Mouse (Mus musculus) myocyte (in vitro differentiated cells): ENCODE measurements around the gene Ulk4. TPM values are rescaled to one million over a fixed set of nuclear protein-coding genes. Genes with fewer than 3 reads are reported as not detected.

Source experiments
- H3K27me3 ChIP-seq: one replicate; pipeline ENCODE4 v1.6.1; 2011; ENCODE audit not compliant: control insufficient read depth, insufficient read depth, insufficient read length
- H3K36me3 ChIP-seq: one replicate; pipeline ENCODE4 v1.6.1; 2011; ENCODE audit not compliant: control insufficient read depth, insufficient read depth
- H3K4me2 ChIP-seq: one replicate; pipeline ENCODE4 v1.6.1; 2011; ENCODE audit warnings: low read depth, control low read depth
- H3K4me3 ChIP-seq: one replicate; pipeline ENCODE4 v1.5.1; 2011; ENCODE audit warnings: mild to moderate bottlenecking, control low read depth, moderate library complexity
- H3K79me2 ChIP-seq: one replicate; pipeline ENCODE4 v1.6.1; 2011; ENCODE audit not compliant: control insufficient read depth, insufficient read depth
- H3ac ChIP-seq: one replicate; pipeline ENCODE4 v1.6.1; 2011; ENCODE audit not compliant: control insufficient read depth, insufficient read length
- CEBPB ChIP-seq: IDR thresholded peaks from 2 replicates; pipeline ENCODE4 v1.6.1; 2011; ENCODE audit warnings: mild to moderate bottlenecking, moderate library complexity; ENCODE audit not compliant: poor library complexity, insufficient read depth, severe bottlenecking
- E2F4 ChIP-seq: IDR thresholded peaks from one replicate; pipeline ENCODE4 v1.6.1; 2011; ENCODE audit warnings: mild to moderate bottlenecking, control low read depth, moderate library complexity; ENCODE audit not compliant: insufficient read depth
- MAX ChIP-seq: IDR thresholded peaks from one replicate; pipeline ENCODE4 v1.6.1; 2011; ENCODE audit warnings: low read depth, mild to moderate bottlenecking, control low read depth
- MYOD1 ChIP-seq, 3 experiments: IDR thresholded peaks; one replicate each; pipeline ENCODE4 v1.6.1; 2011; ENCODE audit warnings: control low read depth in 2 of 3, low read depth in 2 of 3, mild to moderate bottlenecking in 2 of 3, moderate library complexity in 1 of 3; ENCODE audit not compliant: insufficient read length in 2 of 3, control insufficient read depth in 1 of 3
- MYOG ChIP-seq, 3 experiments: IDR thresholded peaks; one replicate each; pipeline ENCODE4 v1.6.1; 2011; ENCODE audit warnings: control low read depth in 2 of 3, low read depth in 2 of 3, mild to moderate bottlenecking in 2 of 3; ENCODE audit not compliant: insufficient read length in 2 of 3, control insufficient read depth in 1 of 3, insufficient read depth in 1 of 3
- POLR2A ChIP-seq: IDR thresholded peaks from one replicate; pipeline ENCODE4 v1.6.1; 2011; ENCODE audit warnings: low read depth, mild to moderate bottlenecking, control low read depth, moderate library complexity; ENCODE audit not compliant: insufficient read length
- POLR2AphosphoS2 ChIP-seq: IDR thresholded peaks from one replicate; pipeline ENCODE4 v1.6.1; 2011; ENCODE audit warnings: low read depth, control low read depth; ENCODE audit not compliant: insufficient read length
- REST ChIP-seq: IDR thresholded peaks from one replicate; pipeline ENCODE4 v1.6.1; 2011; ENCODE audit warnings: mild to moderate bottlenecking, control low read depth, moderate library complexity; ENCODE audit not compliant: insufficient read depth, insufficient read length
- SRF ChIP-seq: IDR thresholded peaks from one replicate; pipeline ENCODE4 v1.6.1; 2011; ENCODE audit warnings: low read depth; ENCODE audit not compliant: control insufficient read depth, insufficient read length
- TCF12 ChIP-seq: IDR thresholded peaks from one replicate; pipeline ENCODE4 v1.6.1; 2011; ENCODE audit warnings: mild to moderate bottlenecking, control low read depth; ENCODE audit not compliant: poor library complexity, insufficient read depth, severe bottlenecking
- TCF3 ChIP-seq: IDR thresholded peaks from one replicate; pipeline ENCODE4 v1.6.1; 2011; ENCODE audit warnings: low read depth, control low read depth; ENCODE audit not compliant: insufficient read length
- USF1 ChIP-seq: IDR thresholded peaks from one replicate; pipeline ENCODE4 v1.6.1; 2011; ENCODE audit warnings: low read depth, mild to moderate bottlenecking, control low read depth, moderate library complexity
- polyA plus RNA-seq: library from polyadenylated mRNA; unstranded; fragments of >200 nt; fragmentation: generic; extraction: Trizol; gene quantifications from one replicate; pipeline ENCODE4 v1.2.1, GENCODE M21; 2012; ENCODE audit warnings: missing spikeins

Gene Ulk4
- 0.85 TPM for polyA plus RNA-seq

DNA sequence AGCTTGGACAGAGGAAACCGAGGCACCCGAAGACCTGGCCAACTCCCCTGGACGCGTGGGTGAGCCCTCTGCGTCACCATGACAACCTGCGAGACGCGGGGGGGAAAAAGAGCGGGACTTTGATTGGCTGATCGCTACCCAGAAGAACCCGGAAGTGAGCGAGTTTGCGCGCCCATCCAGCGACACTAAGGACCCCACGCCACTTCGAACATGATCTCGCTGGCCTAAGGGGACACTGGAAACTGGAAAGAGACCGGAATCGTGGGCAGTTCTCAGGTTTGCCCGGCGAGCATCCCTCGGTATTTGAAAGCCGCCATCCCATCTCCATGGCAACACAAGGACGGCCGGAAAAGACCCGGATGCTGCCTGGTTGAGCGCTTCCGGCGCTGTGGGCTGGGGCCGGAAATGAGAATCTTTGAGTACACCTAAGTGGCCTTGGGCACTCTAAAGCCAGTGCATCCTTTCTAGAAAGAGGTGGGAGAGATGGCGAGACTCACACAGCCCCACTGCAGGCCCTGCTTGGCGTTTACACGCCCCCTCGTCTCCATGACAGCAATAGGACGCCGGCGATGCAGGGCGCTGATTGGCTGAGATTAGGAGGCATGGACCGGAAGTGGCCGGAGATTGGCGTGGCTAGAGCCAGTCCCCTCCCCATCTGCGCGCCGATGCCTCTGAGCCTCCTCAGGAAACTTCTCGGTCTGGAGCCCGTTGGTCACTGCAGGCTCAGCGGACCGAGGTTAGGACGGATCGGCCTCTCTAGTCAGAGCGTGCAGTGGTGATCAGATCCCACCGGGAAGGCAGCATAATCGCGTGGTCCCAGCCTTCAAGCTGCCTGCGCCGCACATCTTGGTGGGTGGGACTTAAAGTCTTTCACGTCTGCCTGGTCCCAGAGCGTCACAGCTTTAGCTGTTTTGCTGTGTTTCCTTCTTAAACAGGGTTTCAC is at the start of gene Ulk4:
TSS of gene Ulk4 (minus strand) at position 80 of the 943 bp plus-strand sequence.
- TF ChIP-seq MAX (no peak), TCF3 (no peak), CEBPB (no peak), REST (no peak), MYOD1 (IDR thresholded peaks at IDR 0.05; ENCODE audit: control insufficient read depth in 1 of 3, insufficient read length in 2 of 3, low read depth in 2 of 3) (no peak), SRF (peak; percentile 30), MYOG (IDR thresholded peaks at IDR 0.05; ENCODE audit: control insufficient read depth in 1 of 3, insufficient read depth in 1 of 3, insufficient read length in 2 of 3, low read depth in 2 of 3) (no peak), TCF12 (no peak), E2F4 (no peak), POLR2A (peak; percentile 69), USF1 (no peak), POLR2AphosphoS2 (peak; percentile 97)
- peak within 1 kb of the TSS; percentile 17 for H3ac ChIP-seq
- no peaks in the 10 kb centered on the region for H3K79me2 ChIP-seq
- H3K4me3 ChIP-seq: peak within 1 kb of the TSS; percentile 41
- H3K27me3 ChIP-seq: no peaks in the 10 kb centered on the region
- no peaks in the 10 kb centered on the region for H3K36me3 ChIP-seq
- H3K4me2 ChIP-seq: peak within 1 kb of the TSS; percentile 73

DNA sequence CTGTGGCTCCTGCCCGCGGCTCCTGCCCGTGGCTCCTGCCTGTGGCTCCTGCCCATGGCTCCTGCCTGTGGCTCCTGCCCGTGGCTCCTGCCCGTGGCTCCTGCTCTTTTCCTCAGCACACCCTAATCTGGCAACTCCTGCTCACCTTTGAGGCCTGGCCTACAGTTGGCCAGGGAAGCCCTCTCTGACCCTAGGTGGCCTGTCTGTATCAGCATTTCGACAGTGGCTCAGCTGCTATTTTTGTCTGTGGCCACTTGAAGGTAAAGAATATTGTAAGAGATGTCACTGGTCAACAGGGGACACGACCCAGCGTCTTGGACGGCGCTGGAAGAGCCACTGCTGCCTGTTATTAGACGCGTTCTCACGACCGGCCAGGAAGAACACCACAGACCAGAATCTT is 45.0 kb upstream of the Ulk4 start:
- TF ChIP-seq REST (no peak), TCF12 (no peak), E2F4 (no peak), USF1 (no peak), MYOD1 (IDR thresholded peaks at IDR 0.05; ENCODE audit: control insufficient read depth in 1 of 3, insufficient read length in 2 of 3, low read depth in 2 of 3) (no peak)
- H3ac ChIP-seq: no peak overlapping the region
- H3K36me3 ChIP-seq: peaks cover 7% of the 10 kb centered on the region
- no peak overlapping the region for H3K4me3 ChIP-seq
- H3K4me2 ChIP-seq: no peak overlapping the region
- H3K27me3 ChIP-seq: no peaks in the 10 kb centered on the region
- H3K79me2 ChIP-seq: peaks cover 31% of the 10 kb centered on the region

DNA sequence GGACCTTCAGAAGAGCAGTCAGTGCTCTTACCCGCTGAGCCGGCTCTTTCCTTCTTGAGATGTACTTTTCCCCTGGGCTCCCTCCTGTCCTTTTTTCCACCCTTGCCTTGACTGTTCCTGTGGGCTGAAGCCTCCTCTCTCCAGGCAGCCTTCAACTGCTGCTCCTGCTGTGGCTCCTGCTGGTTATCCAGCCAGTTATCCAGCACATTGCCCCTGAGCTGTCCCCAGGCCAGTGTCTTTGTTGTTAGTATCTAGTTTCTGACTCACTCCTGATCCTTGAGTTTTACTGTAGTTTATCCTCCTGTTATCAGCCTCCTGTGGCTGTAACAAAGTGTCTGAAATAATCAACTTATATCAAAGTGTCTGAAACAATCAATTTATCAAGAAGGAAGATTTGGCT is 44.1 kb upstream of the Ulk4 start:
- no peak for TF ChIP-seq POLR2A
- no peak for TF ChIP-seq USF1
- no peak for TF ChIP-seq MYOD1 (IDR thresholded peaks at IDR 0.05; ENCODE audit: control insufficient read depth in 1 of 3, insufficient read length in 2 of 3, low read depth in 2 of 3)
- no peak for TF ChIP-seq E2F4
- TF ChIP-seq MYOG (IDR thresholded peaks at IDR 0.05; ENCODE audit: control insufficient read depth in 1 of 3, insufficient read depth in 1 of 3, insufficient read length in 2 of 3, low read depth in 2 of 3): no peak
- TF ChIP-seq TCF3: no peak
- TF ChIP-seq CEBPB: no peak
- TF ChIP-seq MAX: no peak
- TF ChIP-seq SRF: no peak
- H3K4me3 ChIP-seq: no peak overlapping the region

DNA sequence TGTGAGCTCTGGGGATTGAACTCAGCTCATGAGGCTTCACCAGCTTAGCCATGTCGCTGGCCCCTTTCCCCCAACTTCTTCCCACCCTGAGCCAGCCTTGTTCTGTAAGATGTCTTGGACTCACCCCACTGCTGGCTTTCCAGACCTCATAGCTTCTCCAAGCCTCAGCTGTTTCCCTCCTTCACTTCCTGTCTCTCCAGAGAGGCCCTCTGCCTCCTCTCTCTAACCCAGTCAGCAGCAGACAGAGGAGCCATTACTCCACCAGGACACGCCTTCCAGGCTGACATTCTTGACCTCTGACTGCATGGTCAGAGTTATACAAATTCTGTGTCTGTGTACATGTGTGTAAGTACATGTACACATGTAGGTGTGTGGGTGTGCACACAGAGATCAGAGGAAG is 43.4 kb upstream of the Ulk4 start:
- H3K4me2 ChIP-seq: no peak overlapping the region
- peaks cover 7% of the 10 kb centered on the region for H3K36me3 ChIP-seq
- H3K27me3 ChIP-seq: no peaks in the 10 kb centered on the region
- H3K4me3 ChIP-seq: no peak overlapping the region
- peak in 2 of 3 experiments; percentile 29 to 47 for TF ChIP-seq MYOD1 (IDR thresholded peaks at IDR 0.05; ENCODE audit: control insufficient read depth in 1 of 3, insufficient read length in 2 of 3, low read depth in 2 of 3)
- no peak for TF ChIP-seq POLR2AphosphoS2
- H3K79me2 ChIP-seq: peaks cover 40% of the 10 kb centered on the region
- no peak overlapping the region for H3ac ChIP-seq

More for the DNA sequence above, 44.1 kb upstream of the Ulk4 start:
- no peak overlapping the region for H3K4me2 ChIP-seq
- peaks cover 34% of the 10 kb centered on the region for H3K79me2 ChIP-seq
- peaks cover 7% of the 10 kb centered on the region for H3K36me3 ChIP-seq
- no peaks in the 10 kb centered on the region for H3K27me3 ChIP-seq
- no peak overlapping the region for H3ac ChIP-seq

DNA sequence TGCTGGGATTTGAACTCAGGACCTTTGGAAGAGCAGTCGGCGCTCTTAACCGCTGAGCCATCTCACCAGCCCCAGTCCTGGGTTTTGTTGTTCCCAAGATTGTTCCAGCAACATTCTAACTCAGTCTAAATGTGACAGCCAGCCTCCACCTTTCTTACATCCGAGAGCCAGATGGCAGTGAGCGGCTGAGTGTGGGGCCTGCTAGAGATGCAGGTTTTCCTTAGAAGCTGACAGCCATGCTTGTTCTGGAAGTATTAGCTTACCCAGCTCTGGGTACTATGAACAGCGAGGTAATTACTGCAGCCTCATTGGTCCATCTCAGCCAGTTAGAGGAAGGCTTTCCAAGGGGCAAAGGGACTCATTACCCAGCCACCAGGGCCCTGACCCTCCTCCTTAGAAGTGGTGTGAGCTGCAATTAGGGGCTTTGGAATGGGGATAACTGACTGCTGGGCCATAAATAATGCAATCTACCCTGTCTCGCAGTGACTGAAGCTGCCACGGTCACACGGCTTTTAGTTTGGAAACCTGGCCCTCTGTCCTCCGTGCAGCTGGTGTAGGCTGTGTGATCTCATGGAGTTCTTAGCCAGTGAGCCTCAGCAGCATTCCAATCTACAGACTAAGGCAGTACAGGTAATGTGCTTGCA is 42.4 kb upstream of the Ulk4 start:
- Histone ChIP-seq H3K79me2 (peaks cover 47% of the 10 kb centered on the region), H3K27me3 (no peaks in the 10 kb centered on the region), H3K36me3 (peaks cover 7% of the 10 kb centered on the region), H3K4me2 (no peak overlapping the region), H3K4me3 (no peak overlapping the region), H3ac (no peak overlapping the region)
- no peak for TF ChIP-seq MAX
- TF ChIP-seq REST: no peak
- no peak for TF ChIP-seq TCF3
- TF ChIP-seq USF1: no peak
- TF ChIP-seq MYOG (IDR thresholded peaks at IDR 0.05; ENCODE audit: control insufficient read depth in 1 of 3, insufficient read depth in 1 of 3, insufficient read length in 2 of 3, low read depth in 2 of 3): no peak
- TF ChIP-seq E2F4: no peak
- no peak for TF ChIP-seq TCF12
- TF ChIP-seq MYOD1 (IDR thresholded peaks at IDR 0.05; ENCODE audit: control insufficient read depth in 1 of 3, insufficient read length in 2 of 3, low read depth in 2 of 3): no peak
- no peak for TF ChIP-seq CEBPB
- TF ChIP-seq SRF: no peak
- TF ChIP-seq POLR2A: no peak
- no peak for TF ChIP-seq POLR2AphosphoS2
